Mouse (Mus musculus): ENCODE measurements at regions not wholly inside any gene's neighbourhood (a gene's known extent, or its start where the extent isn't known, plus 50 kb on each side); places are given as distances from the start of the nearest gene placed in this dataset.

DNA sequence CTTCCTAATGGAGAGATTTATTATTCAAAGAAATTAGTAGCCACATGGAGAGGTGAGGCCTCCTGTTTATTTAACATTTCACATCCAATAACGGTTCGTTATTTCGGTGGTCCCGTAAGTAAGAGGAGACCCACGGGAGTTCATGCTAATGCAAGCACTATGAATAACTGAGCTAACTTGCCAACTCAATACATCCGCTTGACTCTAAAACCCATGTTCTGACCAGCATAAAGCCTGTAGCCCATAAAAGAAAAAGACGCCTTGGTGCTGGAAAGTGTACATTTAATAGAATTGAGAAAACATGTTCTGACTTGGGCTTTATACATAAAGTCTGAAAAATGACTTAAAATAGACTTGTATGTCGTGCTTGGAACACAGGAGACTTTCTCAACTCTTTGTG, 198.1 kb upstream of the Dkk2 start:
- WGBS: 93% methylated on average over 8 of the region's 8 CpGs
- no peak overlapping the region for H3K27ac ChIP-seq (ENCODE audit: low read depth, low read length)
- H3K4me2 ChIP-seq (replicated peaks; ENCODE audit: low read depth, low read length): no peak overlapping the region
- H3K36me3 ChIP-seq (ENCODE audit: control insufficient read depth, insufficient read depth, low read length): no peaks in the 10 kb centered on the region
- no peaks in the 10 kb centered on the region for H3K27me3 ChIP-seq (ENCODE audit: control insufficient read depth, insufficient read depth, low read length)
- H3K4me3 ChIP-seq (ENCODE audit: low read depth, low read length): no peak overlapping the region
- no peaks in the 10 kb centered on the region for H3K4me1 ChIP-seq (replicated peaks; ENCODE audit: control insufficient read depth, insufficient read depth, low read length)
- H3K9ac ChIP-seq (ENCODE audit: low read depth, low read length): no peak overlapping the region
- no peaks in the 10 kb centered on the region for H3K9me3 ChIP-seq (ENCODE audit: control insufficient read depth, low read length)
- ATAC-seq (ENCODE audit: low FRiP score): no peak
- DNase-seq (ENCODE audit: low spot score): no peak

DNA sequence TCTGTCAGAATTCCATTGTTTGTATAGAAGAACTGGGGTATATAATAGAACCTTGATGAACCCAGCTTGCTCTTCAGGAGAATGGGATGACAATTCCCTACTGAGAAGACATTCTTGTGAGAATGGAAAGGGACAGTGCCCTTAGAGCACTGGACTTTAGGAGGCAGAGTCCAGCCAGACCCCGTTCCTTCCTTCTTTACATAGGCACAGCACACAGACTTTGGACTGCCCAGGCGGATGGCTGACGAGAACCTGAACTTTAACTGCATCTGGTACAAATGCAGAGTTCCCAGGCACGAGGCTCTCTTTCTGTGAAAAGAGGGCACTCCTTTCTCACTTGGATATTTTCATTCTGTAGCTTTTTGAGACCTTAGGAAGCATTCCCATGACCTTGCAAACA, 197.4 kb upstream of the Dkk2 start:
- Histone ChIP-seq H3K4me2 (replicated peaks; ENCODE audit: low read depth, low read length) (no peak overlapping the region), H3K4me1 (replicated peaks; ENCODE audit: control insufficient read depth, insufficient read depth, low read length) (no peaks in the 10 kb centered on the region), H3K36me3 (ENCODE audit: control insufficient read depth, insufficient read depth, low read length) (no peaks in the 10 kb centered on the region), H3K27me3 (ENCODE audit: control insufficient read depth, insufficient read depth, low read length) (no peaks in the 10 kb centered on the region), H3K4me3 (ENCODE audit: low read depth, low read length) (no peak overlapping the region), H3K27ac (ENCODE audit: low read depth, low read length) (no peak overlapping the region), H3K9me3 (ENCODE audit: control insufficient read depth, low read length) (no peaks in the 10 kb centered on the region), H3K9ac (ENCODE audit: low read depth, low read length) (no peak overlapping the region)
- 80% methylated on average over 4 of the region's 4 CpGs for WGBS
- ATAC-seq (ENCODE audit: low FRiP score) (no peak), DNase-seq (ENCODE audit: low spot score) (no peak)

DNA sequence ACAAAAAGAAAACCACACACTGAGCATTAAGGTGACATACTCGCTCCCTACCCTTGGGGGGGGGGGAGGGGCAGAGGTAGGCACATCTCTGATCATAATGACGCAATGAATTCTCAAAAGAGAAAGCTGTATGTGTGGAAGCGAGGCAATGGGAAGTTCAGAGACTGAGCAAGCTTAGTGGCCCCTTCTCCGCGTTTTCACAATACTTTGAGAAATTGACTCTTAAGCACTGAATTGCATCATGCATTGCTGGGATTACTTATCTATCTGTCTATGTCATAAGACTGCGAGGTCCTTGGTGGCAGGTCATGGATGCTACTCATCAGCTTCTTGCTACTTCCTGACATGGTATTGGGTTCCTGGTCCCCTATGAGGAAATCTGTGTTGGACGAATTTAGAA, 193.2 kb upstream of the Dkk2 start:
- no peak for ATAC-seq (ENCODE audit: low FRiP score)

DNA sequence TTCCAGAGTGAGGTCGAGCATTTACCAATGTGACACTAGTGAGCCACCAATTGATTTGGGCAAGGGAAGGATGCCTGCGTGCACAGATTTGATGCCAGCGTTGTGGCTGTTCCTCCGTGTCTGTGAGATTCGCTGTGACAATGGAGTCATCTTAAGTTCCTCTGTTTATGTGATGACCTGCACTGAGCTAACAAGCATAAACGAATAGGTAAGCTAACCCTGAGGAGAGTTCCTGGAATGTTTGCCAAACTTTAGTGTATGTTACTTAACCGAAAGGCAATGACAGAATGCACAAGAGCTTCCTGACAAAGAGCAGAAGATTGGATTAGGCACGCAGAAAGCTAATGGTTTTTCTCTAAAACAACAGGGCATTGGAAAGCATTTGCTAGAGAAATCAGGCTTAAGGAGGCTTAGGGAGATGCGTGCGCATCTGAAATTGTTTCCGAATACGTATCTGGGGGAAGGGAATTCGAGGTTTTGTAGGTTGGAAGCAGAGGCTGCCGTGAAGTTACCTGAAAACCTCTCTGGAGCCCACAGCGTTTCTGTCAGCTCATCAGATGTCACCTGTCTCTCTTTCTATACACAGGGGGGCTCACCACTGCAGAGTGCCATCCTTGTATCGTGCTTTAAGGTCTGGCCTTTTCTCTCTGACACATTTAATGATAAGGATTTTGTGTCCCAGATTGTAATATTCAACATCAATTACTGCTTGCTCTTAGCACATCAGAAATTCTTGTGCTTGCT, 191.9 kb upstream of the Dkk2 start:
- no peak overlapping the region for H3K9ac ChIP-seq (ENCODE audit: low read depth, low read length)
- no peak overlapping the region for H3K4me2 ChIP-seq (replicated peaks; ENCODE audit: low read depth, low read length)
- no peak for DNase-seq (ENCODE audit: low spot score)
- H3K27ac ChIP-seq (ENCODE audit: low read depth, low read length): no peak overlapping the region
- no peaks in the 10 kb centered on the region for H3K9me3 ChIP-seq (ENCODE audit: control insufficient read depth, low read length)
- H3K36me3 ChIP-seq (ENCODE audit: control insufficient read depth, insufficient read depth, low read length): no peaks in the 10 kb centered on the region
- WGBS: 80% methylated on average over 16 of the region's 16 CpGs
- H3K4me1 ChIP-seq (replicated peaks; ENCODE audit: control insufficient read depth, insufficient read depth, low read length): no peaks in the 10 kb centered on the region
- ATAC-seq (ENCODE audit: low FRiP score): no peak
- no peaks in the 10 kb centered on the region for H3K27me3 ChIP-seq (ENCODE audit: control insufficient read depth, insufficient read depth, low read length)
- H3K4me3 ChIP-seq (ENCODE audit: low read depth, low read length): no peak overlapping the region

More for the DNA sequence above, 193.2 kb upstream of the Dkk2 start:
- Histone ChIP-seq H3K27me3 (ENCODE audit: control insufficient read depth, insufficient read depth, low read length) (no peaks in the 10 kb centered on the region), H3K27ac (ENCODE audit: low read depth, low read length) (no peak overlapping the region), H3K4me3 (ENCODE audit: low read depth, low read length) (no peak overlapping the region), H3K4me1 (replicated peaks; ENCODE audit: control insufficient read depth, insufficient read depth, low read length) (no peaks in the 10 kb centered on the region), H3K9ac (ENCODE audit: low read depth, low read length) (no peak overlapping the region), H3K4me2 (replicated peaks; ENCODE audit: low read depth, low read length) (no peak overlapping the region), H3K36me3 (ENCODE audit: control insufficient read depth, insufficient read depth, low read length) (no peaks in the 10 kb centered on the region), H3K9me3 (ENCODE audit: control insufficient read depth, low read length) (no peaks in the 10 kb centered on the region)
- no peak for DNase-seq (ENCODE audit: low spot score)
- 85% methylated on average over 7 of the region's 7 CpGs for WGBS

DNA sequence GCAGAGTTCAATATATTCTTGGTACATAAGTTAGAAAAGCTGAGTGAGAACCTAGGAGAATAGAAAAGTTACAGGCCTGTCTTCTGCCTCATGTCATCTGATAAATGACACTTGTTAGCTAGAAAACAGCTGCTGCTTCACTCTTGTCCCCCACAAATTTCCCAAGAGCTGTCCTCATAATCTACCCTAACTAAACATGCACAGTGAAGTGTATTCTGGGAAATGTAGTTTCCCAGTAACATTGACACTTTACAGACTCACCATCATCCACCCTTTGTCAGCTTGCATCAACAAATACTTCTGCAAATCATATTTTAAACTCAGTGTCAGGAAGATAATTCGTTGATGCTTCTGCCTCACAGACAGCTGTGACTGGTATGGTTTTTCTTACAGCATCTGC, 190.0 kb upstream of the Dkk2 start:
- Histone ChIP-seq H3K27me3 (ENCODE audit: control insufficient read depth, insufficient read depth, low read length) (no peaks in the 10 kb centered on the region), H3K9ac (ENCODE audit: low read depth, low read length) (no peak overlapping the region), H3K27ac (ENCODE audit: low read depth, low read length) (no peak overlapping the region), H3K9me3 (ENCODE audit: control insufficient read depth, low read length) (no peaks in the 10 kb centered on the region), H3K36me3 (ENCODE audit: control insufficient read depth, insufficient read depth, low read length) (no peaks in the 10 kb centered on the region), H3K4me1 (replicated peaks; ENCODE audit: control insufficient read depth, insufficient read depth, low read length) (no peaks in the 10 kb centered on the region), H3K4me2 (replicated peaks; ENCODE audit: low read depth, low read length) (no peak overlapping the region), H3K4me3 (ENCODE audit: low read depth, low read length) (no peak overlapping the region)
- ATAC-seq (ENCODE audit: low FRiP score): no peak
- WGBS: 61% methylated on average over 1 of the region's 1 CpGs
- no peak for DNase-seq (ENCODE audit: low spot score)

DNA sequence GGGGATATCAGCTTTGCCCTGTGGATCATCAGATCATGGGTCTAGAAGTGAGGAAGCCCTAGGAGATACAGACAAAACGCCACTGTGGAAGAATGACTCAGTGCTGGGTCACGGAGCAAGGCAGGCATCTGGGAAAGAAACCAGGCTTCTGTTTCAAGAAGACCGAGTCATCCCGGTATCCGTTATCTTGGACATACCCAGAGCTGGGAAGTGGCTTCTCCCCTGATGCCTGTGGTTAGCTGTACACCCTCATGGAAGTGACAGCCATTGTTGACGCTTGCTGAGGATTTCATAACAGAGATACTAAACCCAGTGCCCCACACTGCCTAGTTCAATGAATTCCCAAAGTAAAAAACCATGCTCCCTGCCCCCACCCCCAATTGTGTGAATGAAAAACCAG, 171.6 kb upstream of the Dkk2 start:
- no peak overlapping the region for H3K4me3 ChIP-seq (ENCODE audit: low read depth, low read length)
- DNase-seq (ENCODE audit: low spot score) (no peak), ATAC-seq (ENCODE audit: low FRiP score) (no peak)
- no peaks in the 10 kb centered on the region for H3K36me3 ChIP-seq (ENCODE audit: control insufficient read depth, insufficient read depth, low read length)
- H3K27me3 ChIP-seq (ENCODE audit: control insufficient read depth, insufficient read depth, low read length): no peaks in the 10 kb centered on the region
- 85% methylated on average over 6 of the region's 6 CpGs for WGBS
- H3K4me2 ChIP-seq (replicated peaks; ENCODE audit: low read depth, low read length): no peak overlapping the region
- H3K4me1 ChIP-seq (replicated peaks; ENCODE audit: control insufficient read depth, insufficient read depth, low read length): no peaks in the 10 kb centered on the region
- H3K27ac ChIP-seq (ENCODE audit: low read depth, low read length): no peak overlapping the region
- H3K9me3 ChIP-seq (ENCODE audit: control insufficient read depth, low read length): no peaks in the 10 kb centered on the region
- no peak overlapping the region for H3K9ac ChIP-seq (ENCODE audit: low read depth, low read length)

DNA sequence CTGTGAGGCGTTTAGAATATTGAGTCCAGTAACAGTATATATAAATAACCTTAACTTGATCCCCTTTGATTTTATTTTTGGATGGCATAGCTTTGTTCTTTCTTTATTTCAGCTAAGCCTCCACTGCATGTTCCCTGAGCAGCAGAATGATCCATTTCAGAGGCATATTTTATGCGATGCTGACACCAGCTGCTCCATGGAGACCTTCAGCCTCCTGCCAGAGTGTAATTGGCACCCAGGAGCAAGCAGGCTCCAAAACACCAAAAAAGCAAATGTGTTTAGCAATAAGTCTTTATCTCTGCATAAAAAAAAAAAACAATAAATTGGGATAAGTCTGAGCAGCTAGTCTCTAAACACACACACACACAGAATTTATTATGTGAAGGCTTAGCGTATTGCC, 170.7 kb upstream of the Dkk2 start:
- 90% methylated on average over 3 of the region's 3 CpGs for WGBS
- Histone ChIP-seq H3K9ac (ENCODE audit: low read depth, low read length) (no peak overlapping the region), H3K4me3 (ENCODE audit: low read depth, low read length) (no peak overlapping the region), H3K27me3 (ENCODE audit: control insufficient read depth, insufficient read depth, low read length) (no peaks in the 10 kb centered on the region), H3K27ac (ENCODE audit: low read depth, low read length) (no peak overlapping the region), H3K4me2 (replicated peaks; ENCODE audit: low read depth, low read length) (no peak overlapping the region), H3K4me1 (replicated peaks; ENCODE audit: control insufficient read depth, insufficient read depth, low read length) (no peaks in the 10 kb centered on the region), H3K9me3 (ENCODE audit: control insufficient read depth, low read length) (no peaks in the 10 kb centered on the region), H3K36me3 (ENCODE audit: control insufficient read depth, insufficient read depth, low read length) (no peaks in the 10 kb centered on the region)
- DNase-seq (ENCODE audit: low spot score) (no peak), ATAC-seq (ENCODE audit: low FRiP score) (no peak)

DNA sequence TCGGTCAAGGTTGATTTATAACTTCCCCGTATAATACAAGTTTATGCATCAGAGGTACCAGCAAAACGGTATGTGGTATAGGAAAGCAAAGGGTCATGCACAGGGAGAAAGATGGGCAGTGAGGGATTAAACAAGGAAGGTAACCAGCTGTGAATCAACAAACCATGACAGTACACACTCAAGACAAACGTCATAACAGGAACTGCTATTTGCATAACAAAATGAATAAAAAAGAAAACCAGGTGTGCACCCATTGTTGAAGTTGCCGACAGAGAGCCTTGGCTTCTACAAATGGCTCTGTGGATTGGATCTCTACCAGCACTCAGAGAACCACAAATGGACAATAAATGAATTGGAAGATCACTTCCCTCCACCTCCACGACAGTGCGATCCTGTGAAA, 170.1 kb upstream of the Dkk2 start:
- no peak overlapping the region for H3K4me3 ChIP-seq (ENCODE audit: low read depth, low read length)
- H3K36me3 ChIP-seq (ENCODE audit: control insufficient read depth, insufficient read depth, low read length): no peaks in the 10 kb centered on the region
- no peaks in the 10 kb centered on the region for H3K27me3 ChIP-seq (ENCODE audit: control insufficient read depth, insufficient read depth, low read length)
- no peaks in the 10 kb centered on the region for H3K4me1 ChIP-seq (replicated peaks; ENCODE audit: control insufficient read depth, insufficient read depth, low read length)
- no peak overlapping the region for H3K9ac ChIP-seq (ENCODE audit: low read depth, low read length)
- ATAC-seq (ENCODE audit: low FRiP score) (no peak), DNase-seq (ENCODE audit: low spot score) (no peak)
- WGBS: 76% methylated on average over 7 of the region's 7 CpGs
- H3K27ac ChIP-seq (ENCODE audit: low read depth, low read length): no peak overlapping the region
- no peaks in the 10 kb centered on the region for H3K9me3 ChIP-seq (ENCODE audit: control insufficient read depth, low read length)
- no peak overlapping the region for H3K4me2 ChIP-seq (replicated peaks; ENCODE audit: low read depth, low read length)

DNA sequence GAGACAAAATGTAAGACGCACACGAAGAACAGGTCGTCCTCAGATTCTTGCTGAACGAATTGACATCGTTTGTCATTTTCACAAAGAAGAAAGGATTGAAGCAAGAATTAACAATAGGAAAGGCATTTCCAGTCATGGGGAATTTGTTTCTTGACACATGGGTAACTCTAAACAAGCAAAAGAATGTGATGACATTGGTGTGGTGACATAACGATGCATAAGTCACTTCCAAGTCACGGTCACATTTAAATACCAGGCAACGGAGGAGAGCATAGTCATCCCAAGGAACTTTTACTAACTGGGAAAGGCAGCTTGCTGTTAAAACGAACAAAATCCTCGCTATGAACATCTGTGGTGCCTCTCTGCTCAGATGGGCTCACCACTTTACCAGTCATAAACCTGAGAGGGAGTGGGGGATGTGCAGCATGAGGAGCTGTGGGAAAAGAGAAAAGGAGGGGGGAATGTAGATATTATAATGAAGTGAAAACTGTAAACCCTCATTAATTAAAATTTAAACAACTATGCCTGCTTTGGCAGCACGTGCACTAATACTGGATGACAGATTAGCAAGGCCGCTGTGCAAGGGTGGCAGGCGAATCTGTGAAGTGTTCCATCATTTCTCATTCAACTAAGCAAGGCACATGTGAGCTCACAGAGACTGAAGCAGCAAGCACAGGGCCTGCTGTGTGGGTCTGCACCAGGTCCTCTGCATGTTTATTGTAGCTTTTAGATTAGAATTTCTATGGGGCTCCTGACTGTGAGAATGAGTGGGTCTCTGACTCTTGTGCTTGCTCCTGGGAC, 167.2 kb upstream of the Dkk2 start:
- Histone ChIP-seq H3K4me3 (ENCODE audit: low read depth, low read length) (no peak overlapping the region), H3K9me3 (ENCODE audit: control insufficient read depth, low read length) (no peaks in the 10 kb centered on the region), H3K27me3 (ENCODE audit: control insufficient read depth, insufficient read depth, low read length) (no peaks in the 10 kb centered on the region), H3K4me2 (replicated peaks; ENCODE audit: low read depth, low read length) (no peak overlapping the region), H3K36me3 (ENCODE audit: control insufficient read depth, insufficient read depth, low read length) (no peaks in the 10 kb centered on the region), H3K27ac (ENCODE audit: low read depth, low read length) (no peak overlapping the region), H3K4me1 (replicated peaks; ENCODE audit: control insufficient read depth, insufficient read depth, low read length) (no peaks in the 10 kb centered on the region), H3K9ac (ENCODE audit: low read depth, low read length) (no peak overlapping the region)
- no peak for ATAC-seq (ENCODE audit: low FRiP score)
- no peak for DNase-seq (ENCODE audit: low spot score)
- WGBS: 64% methylated on average over 13 of the region's 13 CpGs

All from hindbrain, embryonic 11.5 days (tissue).